Mouse (Mus musculus) embryonic facial prominence, embryonic 10.5 days (tissue): ENCODE measurements around the gene Tbkbp1. TPM values are rescaled to one million over a fixed set of nuclear protein-coding genes. Genes with fewer than 3 reads are reported as not detected.

Source experiments
- DNase-seq: peaks from one replicate; pipeline ENCODE4 v3.0.0-alpha.2; 2017; ENCODE audit warnings: low spot score
- H3K27ac ChIP-seq: fragments of 300-500 bp; sonication (generic); replicated peaks from 2 replicates; pipeline ENCODE4 v1.5.1; 2016; ENCODE audit warnings: mild to moderate bottlenecking
- H3K27me3 ChIP-seq: fragments of 300-500 bp; sonication (generic); replicated peaks from 2 replicates; pipeline ENCODE4 v1.6.1; 2016; ENCODE audit warnings: low read depth, mild to moderate bottlenecking; ENCODE audit not compliant: poor library complexity, severe bottlenecking
- H3K36me3 ChIP-seq: fragments of 300-500 bp; sonication (generic); replicated peaks from 2 replicates; pipeline ENCODE4 v1.6.1; 2016; ENCODE audit warnings: mild to moderate bottlenecking, moderate library complexity
- H3K4me1 ChIP-seq: fragments of 300-500 bp; sonication (generic); 2 replicates; pipeline ENCODE4 v1.6.1; 2016
- H3K4me3 ChIP-seq: fragments of 300-500 bp; sonication (generic); 2 replicates; pipeline ENCODE4 v1.5.1; 2016; ENCODE audit warnings: mild to moderate bottlenecking, moderate library complexity
- H3K9me3 ChIP-seq: fragments of 300-500 bp; sonication (generic); 2 replicates; pipeline ENCODE4 v1.6.1; 2016; ENCODE audit warnings: mild to moderate bottlenecking
- WGBS: fragments of 180-500 bp; shearing (Covaris S2); methylation state at CpG from one replicate; pipeline ENCODE4 v1.1.7; 2016; 5-methylcytosine and 5-hydroxymethylcytosine counted together
- polyA plus RNA-seq: library from polyadenylated mRNA; unstranded; fragments of >200 nt; fragmentation: Nextera tagmentation; extraction: Ambion mirVana; gene quantifications from 2 replicates; pipeline ENCODE4 v1.2.1, GENCODE M21; 2016

The Tbkbp1 gene
- polyA plus RNA-seq, 1 experiment from 2014 or later = 5.1 TPM

- 41% methylated on average over 10 of the region's 10 CpGs for WGBS
- H3K36me3 ChIP-seq = no peaks in the 10 kb centered on the region
- H3K4me3 ChIP-seq = 0 out of 2 replicates have a peak overlapping the region, but pooled peaks have one; percentile 1
- H3K4me1 ChIP-seq = peaks cover 60% of the 10 kb centered on the region
- peak overlapping the region; percentile 57 for H3K27ac ChIP-seq
- no peak for DNase-seq
- H3K27me3 ChIP-seq = peaks cover 60% of the 10 kb centered on the region
- no peaks in the 10 kb centered on the region for H3K9me3 ChIP-seq
Measured at GRCm38 (mm10) chr11:97120221-97120620, 31.1 kb downstream of the Tbkbp1 start.

- WGBS = 9% methylated on average over 11 of the region's 11 CpGs
- Histone ChIP-seq H3K4me3 (peak overlapping the region; percentile 55), H3K27ac (no peak overlapping the region)
Measured at GRCm38 (mm10) chr11:97115797-97116196, 35.5 kb downstream of the Tbkbp1 start.

DNA sequence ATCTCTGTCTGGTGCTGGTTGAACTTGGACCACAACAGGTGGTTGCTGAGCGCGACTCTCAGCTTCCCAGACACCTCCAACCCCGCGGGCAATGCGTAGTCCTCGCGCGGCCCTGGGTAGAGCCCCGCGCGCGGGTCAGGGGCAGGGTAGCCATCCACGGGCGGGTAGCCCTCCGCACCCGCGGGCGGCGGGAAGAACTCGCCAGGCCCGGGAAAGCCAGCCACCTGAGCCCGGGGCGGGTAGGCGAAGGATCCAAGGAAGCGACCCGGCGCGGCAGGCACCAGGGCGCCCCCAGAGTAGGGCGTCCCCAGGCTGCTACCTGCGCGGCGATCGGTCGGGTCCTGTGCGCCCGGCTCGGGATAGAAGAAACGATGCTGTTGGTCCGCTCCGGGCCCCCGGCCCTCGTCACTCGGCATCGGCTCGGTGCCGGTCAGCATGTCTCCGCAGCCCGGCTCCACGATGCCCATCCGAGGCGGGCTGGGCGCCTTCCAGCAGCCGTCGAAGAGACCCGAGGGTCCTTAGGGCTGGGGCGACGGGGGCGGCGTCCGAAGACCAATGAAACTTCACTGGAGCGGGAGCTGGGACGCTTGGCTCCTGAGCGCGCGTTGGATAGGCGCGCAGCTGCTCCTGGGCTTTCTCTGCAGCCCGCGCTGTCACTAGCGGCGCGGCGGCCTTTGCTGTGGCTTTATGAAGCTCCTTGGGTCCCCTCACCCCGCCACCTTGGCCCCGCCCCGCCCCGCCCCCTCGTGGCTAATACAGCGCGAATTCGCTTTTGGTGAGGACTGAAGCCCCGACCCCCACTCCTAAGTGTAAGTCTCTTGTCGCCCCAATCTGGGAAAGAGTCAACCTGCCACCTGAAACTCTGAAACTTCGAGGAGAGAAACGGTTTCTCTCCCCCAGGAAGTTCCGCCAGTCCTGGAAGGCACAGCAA lies 36.4 kb downstream of the Tbkbp1 start, which contains the start of gene Tbx21:
TSS of gene Tbx21 (minus strand) at position 661 of the 931 bp plus-strand sequence.
- H3K9me3 ChIP-seq = no peaks in the 10 kb centered on the region
- H3K36me3 ChIP-seq = no peaks in the 10 kb centered on the region
- peak within 1 kb of the TSS; percentile 55 for H3K4me3 ChIP-seq
- no peak within 1 kb of the TSS for H3K27ac ChIP-seq
- peak; percentile 65 for DNase-seq
- H3K4me1 ChIP-seq = peaks cover 36% of the 10 kb centered on the region
- under 1% methylated on average over 87 of the region's 87 CpGs for WGBS
- H3K27me3 ChIP-seq = peaks cover 87% of the 10 kb centered on the region

More at GRCm38 (mm10) chr11:97115797-97116196, 35.5 kb downstream of the Tbkbp1 start:
- H3K4me1 ChIP-seq = peaks cover 44% of the 10 kb centered on the region
- no peak for DNase-seq
- H3K36me3 ChIP-seq = no peaks in the 10 kb centered on the region
- peaks cover 91% of the 10 kb centered on the region for H3K27me3 ChIP-seq
- no peaks in the 10 kb centered on the region for H3K9me3 ChIP-seq

DNA sequence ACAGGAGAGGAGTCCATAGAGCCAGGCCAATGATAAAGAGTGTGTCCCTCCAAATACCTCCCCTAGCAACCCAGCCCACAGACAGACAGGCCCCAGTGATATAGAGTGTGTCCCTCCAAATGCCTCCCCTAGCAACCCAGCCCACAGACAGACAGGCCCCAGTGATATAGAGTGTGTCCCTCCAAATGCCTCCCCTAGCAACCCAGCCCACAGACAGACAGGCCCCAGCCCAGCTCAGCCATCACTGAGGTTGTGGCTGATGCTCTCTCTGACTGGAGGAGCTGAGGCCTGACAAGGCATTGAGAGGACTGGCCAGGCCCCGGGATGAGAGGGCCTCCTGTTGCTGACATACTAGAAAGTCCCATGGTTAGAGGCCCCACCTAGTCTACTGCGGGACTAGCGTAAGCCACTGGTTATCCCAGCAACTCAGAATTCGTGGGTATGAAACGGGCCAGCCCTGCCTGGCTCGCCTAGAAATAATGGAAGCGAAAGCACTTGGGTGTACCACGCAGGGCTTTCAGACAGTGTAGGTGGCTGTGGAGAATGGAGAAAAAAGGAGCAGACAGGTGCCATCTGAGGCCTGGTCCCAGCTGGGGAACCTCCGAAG lies 38.7 kb downstream of the Tbkbp1 start:
- peaks cover 69% of the 10 kb centered on the region for H3K27me3 ChIP-seq
- H3K36me3 ChIP-seq = no peaks in the 10 kb centered on the region
- peaks cover 24% of the 10 kb centered on the region for H3K4me1 ChIP-seq
- H3K9me3 ChIP-seq = no peaks in the 10 kb centered on the region
- no peak for DNase-seq
- H3K4me3 ChIP-seq = no peak overlapping the region
- H3K27ac ChIP-seq = no peak overlapping the region
- 79% methylated on average over 9 of the region's 9 CpGs for WGBS

DNA sequence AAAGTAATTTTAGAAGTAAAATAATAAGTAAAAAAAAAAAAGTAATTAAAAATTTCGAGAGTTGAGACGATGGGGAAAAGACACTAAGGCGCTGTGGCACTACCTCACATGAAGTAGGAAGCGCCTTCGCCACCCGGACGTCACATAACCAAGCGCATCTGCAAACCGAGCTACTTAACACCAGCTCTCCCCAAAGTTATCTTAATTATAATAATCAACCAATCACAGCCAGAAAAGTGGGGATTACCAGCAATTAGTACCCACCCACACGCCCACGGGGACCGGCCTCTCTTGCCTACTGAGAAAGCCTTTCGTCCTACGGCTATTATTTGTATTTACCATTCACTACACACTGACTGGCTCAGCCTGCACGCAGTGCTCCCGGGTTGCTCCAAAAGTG lies 42.3 kb downstream of the Tbkbp1 start:
- Histone ChIP-seq H3K27ac (no peak overlapping the region), H3K9me3 (no peaks in the 10 kb centered on the region), H3K36me3 (no peaks in the 10 kb centered on the region), H3K27me3 (peaks cover 35% of the 10 kb centered on the region), H3K4me1 (peaks cover 5% of the 10 kb centered on the region), H3K4me3 (no peak overlapping the region)
- DNase-seq = no peak
- whole genome bisulfite sequencing = 85% methylated on average over 16 of the region's 16 CpGs

DNA sequence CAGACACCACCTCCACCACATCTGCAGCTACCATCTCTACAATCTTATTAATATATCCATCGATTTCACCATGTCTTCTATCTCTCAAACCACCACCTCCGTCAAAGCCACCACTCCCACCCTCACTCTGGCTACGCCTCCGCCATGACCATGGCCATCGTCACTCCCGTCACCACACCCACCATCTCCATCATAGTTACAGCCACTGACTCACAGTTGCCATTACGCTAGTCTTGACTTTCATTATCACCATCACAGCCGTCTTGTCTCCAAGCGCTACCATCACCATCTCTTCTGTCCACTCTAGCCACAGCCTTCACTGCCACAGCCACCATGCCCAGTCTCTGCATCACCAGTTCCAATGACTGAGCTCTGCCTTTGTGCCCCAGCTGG lies 47.2 kb downstream of the Tbkbp1 start:
- peaks cover under 1% of the 10 kb centered on the region; the same call in 1 of the 2 replicates for H3K4me1 ChIP-seq
- no peak overlapping the region for H3K4me3 ChIP-seq
- no peaks in the 10 kb centered on the region for H3K9me3 ChIP-seq
- no peaks in the 10 kb centered on the region for H3K36me3 ChIP-seq
- DNase-seq = no peak
- peaks cover 21% of the 10 kb centered on the region for H3K27me3 ChIP-seq
- no peak overlapping the region for H3K27ac ChIP-seq
- 94% methylated on average over 9 of the region's 9 CpGs for WGBS

- DNase-seq = no peak
- WGBS = 94% methylated on average over 10 of the region's 10 CpGs
- no peaks in the 10 kb centered on the region for H3K36me3 ChIP-seq
- H3K27ac ChIP-seq = no peak overlapping the region
- H3K27me3 ChIP-seq = peaks cover 27% of the 10 kb centered on the region
- peaks cover 7% of the 10 kb centered on the region for H3K4me1 ChIP-seq
- no peaks in the 10 kb centered on the region for H3K9me3 ChIP-seq
- H3K4me3 ChIP-seq = no peak overlapping the region
Measured at GRCm38 (mm10) chr11:97103163-97104090, 47.9 kb downstream of the Tbkbp1 start.

DNA sequence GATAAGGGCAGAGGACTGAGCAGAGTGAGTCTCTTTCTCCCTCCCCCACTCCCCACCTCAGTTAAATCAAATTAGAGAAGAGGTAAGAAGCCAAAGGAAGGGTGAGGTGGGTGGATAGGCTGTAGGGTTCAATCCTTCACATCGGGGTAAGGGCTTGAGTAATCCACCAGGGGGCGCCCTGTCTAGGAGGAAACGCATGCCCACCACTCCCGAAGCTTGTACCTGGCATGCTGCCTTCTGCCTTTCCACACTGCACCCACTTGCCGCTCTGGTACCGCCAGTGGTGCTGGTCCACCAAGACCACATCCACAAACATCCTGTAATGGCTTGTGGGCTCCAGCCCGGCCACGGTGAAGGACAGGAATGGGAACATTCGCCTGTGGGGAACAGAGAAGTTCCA lies 49.6 kb downstream of the Tbkbp1 start:
- Histone ChIP-seq H3K27ac (no peak overlapping the region), H3K36me3 (no peaks in the 10 kb centered on the region), H3K27me3 (peaks cover 44% of the 10 kb centered on the region), H3K4me3 (no peak overlapping the region), H3K9me3 (no peaks in the 10 kb centered on the region), H3K4me1 (peaks cover 8% of the 10 kb centered on the region)
- 22% methylated on average over 9 of the region's 9 CpGs for WGBS
- peak; percentile 70 for DNase-seq

GRCm38 (mm10) chr11:97098791-97099190 lies 52.5 kb downstream of the Tbkbp1 start:
- WGBS = 24% methylated on average over 18 of the region's 18 CpGs
- Histone ChIP-seq H3K27ac (no peak overlapping the region), H3K4me3 (peak overlapping the region; percentile 2; the same call in 1 of the 2 replicates), H3K27me3 (peaks cover 55% of the 10 kb centered on the region), H3K9me3 (no peaks in the 10 kb centered on the region), H3K4me1 (peaks cover 8% of the 10 kb centered on the region), H3K36me3 (no peaks in the 10 kb centered on the region)
- DNase-seq = no peak

DNA sequence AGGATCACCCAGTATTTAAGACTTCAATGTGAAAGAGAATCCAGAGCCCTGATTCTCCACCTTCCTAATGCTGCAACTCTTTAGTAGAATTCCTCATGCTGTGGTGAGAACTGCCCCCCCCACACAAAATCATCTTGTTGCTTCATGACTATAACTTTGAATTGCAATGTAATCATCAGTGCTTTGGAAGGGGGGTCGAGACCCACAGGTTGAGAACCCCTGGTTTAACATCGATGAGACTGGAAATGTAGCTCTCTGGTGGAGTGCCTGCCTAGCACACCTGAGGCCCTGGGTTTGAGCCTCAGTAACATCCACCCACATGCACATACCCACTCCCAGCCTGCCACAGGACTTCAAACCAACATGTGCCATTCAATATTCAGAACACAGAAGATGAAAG lies 56.7 kb downstream of the Tbkbp1 start:
- H3K36me3 ChIP-seq = no peaks in the 10 kb centered on the region
- peaks cover 46% of the 10 kb centered on the region for H3K27me3 ChIP-seq
- peaks cover 8% of the 10 kb centered on the region for H3K4me1 ChIP-seq
- no peaks in the 10 kb centered on the region for H3K9me3 ChIP-seq
- 70% methylated on average over 2 of the region's 2 CpGs for WGBS
- DNase-seq = no peak
- H3K27ac ChIP-seq = no peak overlapping the region
- no peak overlapping the region for H3K4me3 ChIP-seq

DNA sequence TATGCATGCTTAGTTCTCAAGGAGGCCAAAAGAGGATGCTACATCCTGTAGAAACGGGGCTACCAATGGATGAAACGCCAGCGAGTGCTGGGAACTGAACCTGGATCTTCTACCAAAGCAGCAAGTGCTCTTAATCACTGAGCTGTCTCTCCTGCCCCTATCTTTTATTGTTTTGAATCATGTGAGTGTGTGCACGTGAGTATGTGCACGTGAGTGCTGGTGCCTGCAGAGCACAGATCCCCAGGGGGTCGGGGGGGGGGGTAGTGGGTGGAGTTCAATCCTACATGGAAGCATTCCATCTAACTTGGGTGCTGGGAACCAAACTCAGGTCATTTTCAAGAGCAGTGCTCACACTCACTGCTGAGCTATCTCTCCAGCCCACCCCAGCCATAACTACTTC lies 64.9 kb downstream of the Tbkbp1 start:
- 76% methylated on average over 6 of the region's 6 CpGs for WGBS
- H3K36me3 ChIP-seq = no peaks in the 10 kb centered on the region
- DNase-seq = no peak
- H3K27me3 ChIP-seq = peaks cover 16% of the 10 kb centered on the region; the same call in 1 of the 2 replicates
- no peak overlapping the region for H3K4me3 ChIP-seq
- peaks cover 13% of the 10 kb centered on the region for H3K9me3 ChIP-seq
- H3K27ac ChIP-seq = no peak overlapping the region
- peaks cover 15% of the 10 kb centered on the region for H3K4me1 ChIP-seq
